Mouse (Mus musculus): ENCODE measurements around the gene Kxd1. TPM values are rescaled to one million over a fixed set of nuclear protein-coding genes. Genes with fewer than 3 reads are reported as not detected.

The Kxd1 gene
- polyA plus RNA-seq, 1 experiment from 2014 or later, result 81.4 TPM

DNA sequence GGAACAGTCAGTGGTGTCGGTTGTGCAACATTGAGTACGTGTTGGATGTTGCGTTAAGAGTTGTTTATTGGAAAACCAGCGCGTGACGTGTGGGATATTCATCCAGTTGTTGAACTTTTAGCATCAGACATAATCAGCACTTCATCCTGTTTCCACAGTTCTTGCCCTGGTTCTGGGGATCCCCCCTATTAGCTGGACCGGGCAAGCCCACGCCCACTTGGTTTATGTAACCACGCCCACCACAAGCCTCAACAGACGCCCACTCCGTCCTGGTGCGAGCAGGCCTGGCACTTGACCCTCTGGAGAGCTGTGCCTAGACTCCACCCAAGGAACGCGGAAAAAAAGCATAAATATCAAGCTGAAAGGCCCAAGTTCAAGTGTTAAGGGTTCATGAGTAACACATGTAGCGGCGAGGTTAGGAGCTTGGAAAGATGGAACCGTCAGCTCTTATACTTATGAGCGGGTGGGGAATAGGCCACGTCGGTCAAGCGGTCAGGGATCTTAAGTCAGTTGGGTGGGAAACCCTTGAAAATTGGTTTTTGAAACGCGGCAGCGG, 10.3 kb upstream of the Kxd1 start:
- POLR2A ChIA-PET, result interaction anchor here (1.3 to 4.2 kb wide), 3 partner anchors 10 to 72 kb away, joined by 3 to 24 read pairs (median 15); partner anchors contain the start of genes Fkbp8, Kxd1 and Uba52
- H3K27me3 ChIP-seq, result no peaks in the 10 kb centered on the region
- in situ Hi-C loops (cut with MboI; ENCODE audit: low pct_unique_long_range_greater_than_20kb), result no loop called here
- DNase-seq (ENCODE audit: low read depth, low spot score) (no peak), ATAC-seq (no peak)
- TF ChIP-seq CTCF (IDR thresholded peaks at IDR 0.05), result no peak
- CTCF ChIA-PET, result interaction anchor here (1.4 to 4.1 kb wide), 2 partner anchors 11 to 72 kb away, joined by 4 to 20 read pairs; partner anchors contain the start of genes Fkbp8 and Kxd1

DNA sequence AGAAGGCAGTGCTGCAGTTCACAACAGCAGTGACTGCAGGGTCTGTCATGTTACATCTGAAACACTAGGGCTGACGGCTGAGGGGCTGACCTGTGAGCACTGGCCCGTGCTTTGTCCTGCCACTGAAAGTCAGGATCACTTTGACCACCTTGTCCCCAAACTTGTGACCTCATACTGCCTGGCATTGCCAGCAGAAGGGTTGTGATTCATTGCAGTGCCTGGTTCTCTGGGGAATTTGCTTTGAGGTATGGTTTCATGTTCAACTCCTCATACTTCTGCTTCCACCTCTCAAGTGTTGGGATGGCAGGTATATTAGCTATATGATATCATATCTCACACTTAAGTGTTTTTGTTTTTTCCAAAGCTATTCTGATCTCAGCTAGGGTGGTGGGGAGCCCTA, 7.9 kb upstream of the Kxd1 start:
- in situ Hi-C loops (cut with MboI; ENCODE audit: low pct_unique_long_range_greater_than_20kb), result no loop called here
- ChIA-PET POLR2A (no interaction called here), CTCF (interaction anchor here (4.1 kb wide), 1 partner anchor 9 kb away, joined by 20 read pairs; the partner anchor contains the start of genes Fkbp8 and Kxd1)
- ATAC-seq (no peak), DNase-seq (ENCODE audit: low read depth, low spot score) (no peak)
- no peak for TF ChIP-seq CTCF (IDR thresholded peaks at IDR 0.05)
- no peaks in the 10 kb centered on the region for H3K27me3 ChIP-seq

DNA sequence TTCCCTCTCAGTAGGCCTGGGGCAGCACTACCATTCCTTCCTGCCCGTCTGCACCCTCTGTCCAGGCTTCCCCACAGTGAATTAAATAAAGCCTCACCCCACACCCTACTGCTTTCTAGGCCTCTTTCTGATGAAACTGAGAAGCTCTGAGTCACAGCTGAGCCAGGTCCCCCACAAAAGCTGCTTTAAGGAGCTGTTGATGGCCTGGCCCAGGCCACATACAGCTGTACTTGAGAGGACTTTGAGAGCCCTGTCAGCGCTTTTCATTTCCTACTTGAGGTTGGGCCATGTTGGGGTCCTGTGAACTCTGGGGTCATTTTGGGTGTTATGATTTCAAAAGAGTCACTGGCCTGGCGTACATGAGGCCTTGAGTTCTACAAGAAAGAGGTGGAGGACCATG, 7.5 kb upstream of the Kxd1 start:
- no peaks in the 10 kb centered on the region for H3K27me3 ChIP-seq
- in situ Hi-C loops (cut with MboI; ENCODE audit: low pct_unique_long_range_greater_than_20kb), result no loop called here
- no peak for TF ChIP-seq CTCF (IDR thresholded peaks at IDR 0.05)
- POLR2A ChIA-PET, result no interaction called here
- DNase-seq (ENCODE audit: low read depth, low spot score) (no peak), ATAC-seq (no peak)
- CTCF ChIA-PET, result no interaction called here

DNA sequence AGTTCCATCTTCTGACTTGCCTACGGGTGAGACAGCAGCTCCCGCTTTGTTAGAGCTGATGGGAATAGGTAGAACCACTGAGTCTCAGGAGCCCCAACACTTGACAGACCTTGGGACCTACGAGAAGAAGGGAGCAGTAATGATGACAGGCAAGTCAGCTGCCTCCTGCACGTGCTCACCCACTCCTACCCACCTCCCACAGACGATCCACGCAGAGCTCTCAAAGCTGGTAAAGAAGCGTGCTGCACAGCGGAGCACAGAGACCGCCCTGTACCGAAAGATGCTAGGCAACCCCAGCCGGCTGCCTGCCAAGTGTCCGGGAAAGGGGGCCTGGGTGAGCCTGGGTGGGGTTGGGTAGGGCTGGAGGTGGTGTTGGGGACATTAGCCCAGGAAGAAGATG, 6.5 kb upstream of the Kxd1 start:
- ATAC-seq (no peak), DNase-seq (ENCODE audit: low read depth, low spot score) (no peak)
- POLR2A ChIA-PET, result no interaction called here
- no peaks in the 10 kb centered on the region for H3K27me3 ChIP-seq
- no peak for TF ChIP-seq CTCF (IDR thresholded peaks at IDR 0.05)
- CTCF ChIA-PET, result no interaction called here
- in situ Hi-C loops (cut with MboI; ENCODE audit: low pct_unique_long_range_greater_than_20kb), result no loop called here

DNA sequence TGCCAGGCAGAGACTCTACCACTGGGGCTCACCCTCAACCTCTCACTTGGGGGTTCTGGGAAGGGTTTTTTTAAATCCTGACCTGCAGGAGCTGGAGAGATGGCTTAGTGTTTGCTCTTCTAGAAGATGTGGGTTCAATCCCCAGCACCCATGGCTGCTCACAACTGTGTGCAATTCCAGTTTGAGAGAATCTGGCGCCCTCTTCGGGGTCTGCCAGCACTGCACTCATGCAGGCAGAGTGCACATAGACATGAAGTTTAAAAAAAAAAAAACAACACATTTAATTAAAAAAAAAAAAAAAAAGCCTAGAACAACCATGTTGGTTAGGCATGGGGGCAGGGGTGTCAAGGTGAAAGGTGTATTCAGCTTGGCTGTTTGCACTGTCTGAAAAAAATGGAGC, 2.6 kb upstream of the Kxd1 start:
- in situ Hi-C loops (cut with MboI; ENCODE audit: low pct_unique_long_range_greater_than_20kb), result no loop called here
- DNase-seq (ENCODE audit: low read depth, low spot score) (no peak), ATAC-seq (no peak)
- ChIA-PET POLR2A (interaction anchor here (0.6 to 4.8 kb wide), 2 partner anchors 8 to 134 kb away, joined by 4 to 24 read pairs; partner anchors contain the start of gene Ell), CTCF (interaction anchor here (1.9 kb wide), 1 partner anchor 10 kb away, joined by 5 read pairs; no protein-coding TSS in a partner anchor)
- TF ChIP-seq CTCF (IDR thresholded peaks at IDR 0.05), result no peak
- no peaks in the 10 kb centered on the region for H3K27me3 ChIP-seq

DNA sequence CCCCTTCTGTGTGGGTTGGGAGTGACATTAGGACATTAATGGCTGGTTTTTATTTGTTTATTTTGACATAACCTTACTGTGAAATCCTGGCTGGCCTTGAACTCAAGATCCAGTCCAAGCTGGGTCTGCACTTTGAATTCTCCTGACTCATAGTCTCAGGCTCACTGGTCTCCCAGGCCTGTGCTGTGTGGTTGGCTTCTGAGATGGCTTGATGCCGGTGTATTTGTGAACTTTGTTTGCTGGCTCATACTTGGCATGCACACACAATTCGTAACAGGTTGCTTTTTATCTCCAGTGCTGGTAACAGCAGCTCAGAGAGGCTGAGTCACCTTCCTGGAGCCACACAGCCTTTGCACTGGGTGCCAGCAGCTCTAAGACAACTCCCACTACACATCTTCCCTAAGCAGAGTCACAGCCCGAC, 2.0 kb upstream of the Kxd1 start:
- DNase-seq (ENCODE audit: low read depth, low spot score) (no peak), ATAC-seq (no peak)
- CTCF ChIA-PET, result interaction anchor here (1.9 kb wide), 1 partner anchor 10 kb away, joined by 5 read pairs; no protein-coding TSS in a partner anchor
- H3K27me3 ChIP-seq, result no peaks in the 10 kb centered on the region
- in situ Hi-C loops (cut with MboI; ENCODE audit: low pct_unique_long_range_greater_than_20kb), result no loop called here
- POLR2A ChIA-PET, result interaction anchor here (4.8 kb wide), 1 partner anchor 9 kb away, joined by 24 read pairs; the partner anchor contains the start of gene Ell
- TF ChIP-seq CTCF (IDR thresholded peaks at IDR 0.05), result no peak

DNA sequence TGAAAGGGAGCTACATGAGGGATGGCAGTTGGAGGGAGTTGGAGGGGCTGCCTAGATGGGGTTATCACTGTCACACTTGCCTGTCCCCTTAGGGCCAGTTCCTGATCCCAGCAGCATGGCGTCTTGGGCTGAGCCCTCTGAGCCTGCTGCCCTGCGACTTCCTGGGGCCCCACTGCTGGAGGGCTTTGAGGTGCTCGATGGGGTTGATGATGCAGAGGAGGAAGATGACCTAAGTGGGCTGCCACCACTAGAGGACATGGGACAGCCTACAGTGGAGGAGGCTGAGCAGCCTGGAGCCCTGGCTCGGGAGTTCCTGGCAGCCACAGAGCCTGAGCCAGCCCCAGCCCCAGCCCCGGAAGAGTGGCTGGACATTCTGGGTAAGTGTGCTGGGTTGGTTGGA, 1.5 kb upstream of the Kxd1 start:
- no peaks in the 10 kb centered on the region for H3K27me3 ChIP-seq
- POLR2A ChIA-PET, result interaction anchor here (4.8 kb wide), 1 partner anchor 9 kb away, joined by 24 read pairs; the partner anchor contains the start of gene Ell
- TF ChIP-seq CTCF (IDR thresholded peaks at IDR 0.05), result no peak
- CTCF ChIA-PET, result interaction anchor here (1.9 kb wide), 1 partner anchor 9 kb away, joined by 5 read pairs; no protein-coding TSS in a partner anchor
- ATAC-seq, result no peak
- in situ Hi-C loops (cut with MboI; ENCODE audit: low pct_unique_long_range_greater_than_20kb), result no loop called here
- no peak for DNase-seq (ENCODE audit: low read depth, low spot score)

DNA sequence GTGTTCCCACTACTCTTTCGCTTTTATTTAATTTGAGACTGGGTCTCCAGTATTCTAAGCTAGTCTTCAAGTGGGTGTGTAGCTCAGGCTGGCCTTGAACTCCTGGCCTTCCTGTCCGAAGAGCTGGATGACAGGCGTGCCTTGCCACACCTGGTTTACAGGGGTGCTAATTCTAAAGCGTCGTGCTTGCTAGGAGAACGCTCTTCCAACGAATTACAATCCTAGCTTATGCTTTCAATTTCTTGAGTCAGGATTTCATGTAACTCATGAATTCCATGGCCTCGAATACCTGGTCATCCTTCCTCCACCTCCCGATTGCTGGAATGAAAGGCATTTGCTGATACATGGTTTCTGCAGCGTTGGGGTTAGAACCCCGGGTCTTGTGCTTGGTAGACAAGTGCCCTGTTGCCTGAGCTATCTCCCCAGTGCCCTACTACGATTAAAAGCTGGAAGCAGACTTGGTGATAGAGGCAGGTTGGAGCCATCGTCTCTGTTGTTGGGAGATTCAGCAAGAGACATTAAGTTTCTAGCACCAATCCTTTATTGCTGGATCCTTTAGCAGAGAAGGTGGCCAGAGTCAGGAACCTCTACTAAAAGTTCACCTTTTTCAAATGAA, 534 bp upstream of the Kxd1 start:
- in situ Hi-C loops (cut with MboI; ENCODE audit: low pct_unique_long_range_greater_than_20kb), result no loop called here
- no peak for TF ChIP-seq CTCF (IDR thresholded peaks at IDR 0.05)
- no peaks in the 10 kb centered on the region for H3K27me3 ChIP-seq
- CTCF ChIA-PET, result interaction anchor here (1.9 to 2.8 kb wide), 2 partner anchors 8 to 9 kb away, joined by 5 to 20 read pairs; partner anchors contain the start of gene Ell
- ATAC-seq (no peak), DNase-seq (ENCODE audit: low read depth, low spot score) (no peak)
- POLR2A ChIA-PET, result interaction anchor here (0.5 to 4.8 kb wide), 4 partner anchors 10 to 81 kb away, joined by 3 to 24 read pairs (median 6); partner anchors contain the start of genes Ell and Rex1bd

DNA sequence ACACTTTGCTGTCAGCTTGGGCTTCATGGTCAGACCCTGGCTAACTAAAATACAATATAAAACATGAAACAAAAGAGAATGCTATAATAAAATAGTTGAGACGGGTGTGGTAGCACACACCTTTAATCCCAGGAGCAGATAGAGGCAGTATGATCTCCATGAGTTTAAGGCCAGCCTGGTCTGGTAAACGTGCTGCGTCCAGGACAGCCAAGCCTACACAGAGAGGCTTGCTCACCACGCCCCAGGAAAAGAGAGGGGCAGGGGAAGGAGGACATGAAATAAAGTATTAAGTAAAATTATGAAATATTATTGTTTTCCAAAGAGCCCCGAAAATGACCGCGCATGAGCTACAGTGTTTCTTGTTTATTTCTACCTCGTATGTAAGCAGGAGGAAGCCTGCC, 645 bp downstream of the Kxd1 start:
- CTCF ChIA-PET, result interaction anchor here (1.4 to 3.5 kb wide), 3 partner anchors 10 to 79 kb away, joined by 3 to 20 read pairs (median 14); partner anchors contain the start of gene Ell
- POLR2A ChIA-PET, result interaction anchor here (1.3 to 4.8 kb wide), 4 partner anchors 11 to 82 kb away, joined by 4 to 24 read pairs (median 6); partner anchors contain the start of genes Ell, Rex1bd and Uba52
- in situ Hi-C loops (cut with MboI; ENCODE audit: low pct_unique_long_range_greater_than_20kb), result no loop called here
- ATAC-seq, result no peak
- no peak for TF ChIP-seq CTCF (IDR thresholded peaks at IDR 0.05)
- H3K27me3 ChIP-seq, result no peaks in the 10 kb centered on the region
- no peak for DNase-seq (ENCODE audit: low read depth, low spot score)

DNA sequence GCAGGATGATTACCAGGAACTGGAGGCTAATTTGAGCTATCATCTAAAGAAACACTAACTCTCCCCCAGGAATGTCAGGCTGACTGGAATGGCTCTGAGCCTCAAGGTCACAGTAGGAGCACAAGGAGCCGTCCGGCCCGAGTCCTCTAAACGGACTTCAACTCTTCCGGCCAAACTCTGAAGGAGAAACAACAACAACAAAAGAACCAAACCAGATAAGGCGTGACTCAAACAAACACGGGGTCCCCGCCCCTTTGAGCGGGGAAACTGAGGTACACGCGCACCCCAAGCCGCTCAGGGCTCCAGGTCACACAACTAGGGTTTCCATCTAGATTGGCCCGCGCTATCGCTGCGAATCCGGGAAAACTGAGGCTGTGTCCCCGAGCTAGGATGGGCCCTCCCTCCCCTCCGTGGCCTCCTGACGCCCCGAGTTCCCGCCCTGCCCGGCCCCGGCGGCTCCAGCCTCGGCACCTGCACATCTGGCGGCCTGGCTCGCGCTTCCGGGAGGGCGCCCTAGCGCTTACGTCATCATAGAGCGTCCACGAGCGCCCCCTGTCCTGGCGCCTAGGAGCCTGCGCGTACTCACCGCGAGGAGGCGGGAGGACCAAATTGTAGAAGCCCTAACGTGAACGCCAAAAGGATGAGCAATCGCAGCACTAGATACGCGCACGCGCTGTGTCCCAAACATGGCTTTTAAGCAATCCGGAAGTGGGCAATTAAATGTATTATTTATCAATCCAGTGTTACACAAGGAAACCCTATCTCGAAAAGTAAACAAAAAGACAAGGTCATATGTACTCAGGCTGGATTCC, 5.0 kb downstream of the Kxd1 start:
- in situ Hi-C loops (cut with MboI; ENCODE audit: low pct_unique_long_range_greater_than_20kb), result no loop called here

More for the DNA sequence above, 5.0 kb downstream of the Kxd1 start:
- CTCF ChIA-PET, result no interaction called here
- TF ChIP-seq CTCF (IDR thresholded peaks at IDR 0.05), result no peak
- H3K27me3 ChIP-seq, result no peaks in the 10 kb centered on the region
- ATAC-seq (peak; percentile 68), DNase-seq (ENCODE audit: low read depth, low spot score) (peak; percentile 86)
- POLR2A ChIA-PET, result interaction anchor here (1.0 kb wide), 2 partner anchors 13 to 14 kb away, joined by 3 read pairs; partner anchors contain the start of gene Uba52
